9 mouse cellular contexts compared by ENCODE assay signal in the genomic region with DNA sequence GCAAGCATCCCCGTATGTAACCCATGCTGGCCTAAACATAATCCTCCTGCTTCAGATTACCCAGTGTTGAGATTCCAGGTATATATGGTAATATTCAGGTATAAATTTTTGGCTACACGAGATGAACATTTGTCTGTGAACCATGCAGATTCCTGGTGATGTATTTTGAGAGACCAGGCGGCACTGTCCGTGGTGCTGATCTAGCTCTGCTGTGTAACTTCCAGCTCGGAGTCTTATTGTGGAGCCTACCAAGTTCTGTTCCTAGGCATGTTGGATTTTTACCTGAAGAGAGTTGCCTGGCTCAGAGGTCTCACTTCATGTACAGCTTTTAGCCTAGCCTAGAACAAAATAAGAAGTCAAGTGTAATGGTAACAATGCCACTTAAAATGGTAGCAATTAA.
DNase-seq lines count a peak whose midpoint lies in the region; ATAC-seq and TF ChIP-seq lines count a peak whose summit lies in the region.
"Had no signal": no experiment of that assay in that cellular context is flagged by ENCODE, and none has a peak within 500 bp of the region (broad histone marks: within the 10 kb centered on the region; RNA-seq: fewer than 3 reads in every experiment).

No protein-coding gene starts in this region.

- H3K4me3 ChIP-seq in lung, embryonic 14.5 days (ENCODE audit: low read depth, low read length): no peak overlapping the region
- no peak overlapping the region for H3K4me3 ChIP-seq in limb, embryonic 14.5 days (replicated peaks; ENCODE audit: low read length)
- H3K4me3 ChIP-seq in intestine, embryonic 16.5 days (ENCODE audit: low read length): no peak overlapping the region
- H3K4me3 ChIP-seq: megakaryocyte, embryonic 14.5 days had no signal

- TF ChIP-seq POLR2A in brain, embryonic 14.5 days (IDR thresholded peaks at IDR 0.05; ENCODE audit: borderline replicate concordance, extremely low read depth, insufficient read depth, insufficient read length, poor library complexity, severe bottlenecking): no peak
- no peak for TF ChIP-seq POLR2A in limb, embryonic 14.5 days (IDR thresholded peaks at IDR 0.05; ENCODE audit: borderline replicate concordance, extremely low read depth, insufficient read depth, insufficient read length)

- H3K4me1 ChIP-seq in lung, embryonic 14.5 days (ENCODE audit: insufficient read depth): no peaks in the 10 kb centered on the region
- no peaks in the 10 kb centered on the region for H3K4me1 ChIP-seq in limb, embryonic 14.5 days (ENCODE audit: control insufficient read depth, insufficient read depth, low read length)
- H3K4me1 ChIP-seq in intestine, embryonic 16.5 days (ENCODE audit: control insufficient read depth, insufficient read depth, low read length): no peaks in the 10 kb centered on the region
- H3K4me1 ChIP-seq: megakaryocyte, embryonic 14.5 days had no signal

- TF ChIP-seq CTCF in lung, embryonic 14.5 days (IDR thresholded peaks at IDR 0.05; ENCODE audit: low read depth): no peak
- no peak for TF ChIP-seq CTCF in brain, embryonic 14.5 days (IDR thresholded peaks at IDR 0.05; ENCODE audit: borderline replicate concordance, extremely low read depth, insufficient read depth, insufficient read length)

- WGBS in lung, embryonic 14.5 days: 30% methylated on average over 5 of the region's 5 CpGs
- WGBS in limb, embryonic 14.5 days: 37% methylated on average over 5 of the region's 5 CpGs
- WGBS in intestine, embryonic 16.5 days: 40% methylated on average over 5 of the region's 5 CpGs

- no peak overlapping the region for H3K9ac ChIP-seq in lung, embryonic 14.5 days
- H3K9ac ChIP-seq in limb, embryonic 14.5 days (ENCODE audit: low read depth, low read length, severe bottlenecking): no peak overlapping the region
- no peak overlapping the region for H3K9ac ChIP-seq in intestine, embryonic 16.5 days (ENCODE audit: low read depth, low read length)

- no peak for ATAC-seq in lung, embryonic 14.5 days (ENCODE audit: insufficient read depth)
- no peak for ATAC-seq in limb, embryonic 14.5 days (ENCODE audit: low FRiP score, low read depth)
- ATAC-seq in frontal cortex, adult (ENCODE audit: low TSS enrichment): no peak
- ATAC-seq in intestine, embryonic 16.5 days: no peak

- no peaks in the 10 kb centered on the region for H3K27me3 ChIP-seq in lung, embryonic 14.5 days (ENCODE audit: insufficient read depth, low read length)
- H3K27me3 ChIP-seq in limb, embryonic 14.5 days (ENCODE audit: control insufficient read depth, insufficient read depth, low read length): no peaks in the 10 kb centered on the region
- no peaks in the 10 kb centered on the region for H3K27me3 ChIP-seq in intestine, embryonic 16.5 days (replicated peaks; ENCODE audit: control insufficient read depth, insufficient read depth, low read length)
- H3K27me3 ChIP-seq: megakaryocyte, embryonic 14.5 days had no signal

- no peaks in the 10 kb centered on the region for H3K36me3 ChIP-seq in lung, embryonic 14.5 days (ENCODE audit: insufficient read depth)
- H3K36me3 ChIP-seq in limb, embryonic 14.5 days (ENCODE audit: control insufficient read depth, insufficient read depth, low read length): no peaks in the 10 kb centered on the region
- H3K36me3 ChIP-seq in intestine, embryonic 16.5 days (ENCODE audit: control insufficient read depth, insufficient read depth, low read length): no peaks in the 10 kb centered on the region

- no peak overlapping the region for H3K4me2 ChIP-seq in lung, embryonic 14.5 days
- no peak overlapping the region for H3K4me2 ChIP-seq in limb, embryonic 14.5 days (replicated peaks; ENCODE audit: low read depth, low read length, severe bottlenecking)
- no peak overlapping the region for H3K4me2 ChIP-seq in intestine, embryonic 16.5 days (ENCODE audit: low read depth, low read length)

- no peaks in the 10 kb centered on the region for H3K9me3 ChIP-seq in lung, embryonic 14.5 days (ENCODE audit: low read depth, low read length)
- H3K9me3 ChIP-seq in limb, embryonic 14.5 days (ENCODE audit: control insufficient read depth, low read length): no peaks in the 10 kb centered on the region
- no peaks in the 10 kb centered on the region for H3K9me3 ChIP-seq in intestine, embryonic 16.5 days (ENCODE audit: control insufficient read depth, low read length)
- H3K9me3 ChIP-seq: megakaryocyte, embryonic 14.5 days had no signal

- H3K27ac ChIP-seq in lung, embryonic 14.5 days (ENCODE audit: low read depth): no peak overlapping the region
- no peak overlapping the region for H3K27ac ChIP-seq in limb, embryonic 14.5 days (replicated peaks; ENCODE audit: low read depth, low read length)
- no peak overlapping the region for H3K27ac ChIP-seq in intestine, embryonic 16.5 days (ENCODE audit: low read length)

- DNase-seq in adrenal gland, postnatal 14 days: peak; percentile 27
- DNase-seq in adrenal gland, adult 8-10 months: no peak
- peak; percentile 88 for DNase-seq in lung, embryonic 14.5 days
- DNase-seq in lung, postnatal 4 days: no peak
- peak; percentile 39 for DNase-seq in brain, embryonic 14.5 days (ENCODE audit: low read depth)
- peak; percentile 85 for DNase-seq in limb, embryonic 14.5 days (ENCODE audit: low spot score)

Comparison
In these comparisons a context has a peak if more than half of its experiments do, and no peak if none do; other contexts are left out.
1. DNase-seq: peak in adrenal gland, postnatal 14 days (single experiment), lung, embryonic 14.5 days (single experiment), brain, embryonic 14.5 days (single experiment) and limb, embryonic 14.5 days (single experiment); none in adrenal gland, adult 8-10 months (single experiment) and lung, postnatal 4 days (0 of 2).